Mouse (Mus musculus): ENCODE data around the gene Nfe2l2.

The Nfe2l2 gene

DNA sequence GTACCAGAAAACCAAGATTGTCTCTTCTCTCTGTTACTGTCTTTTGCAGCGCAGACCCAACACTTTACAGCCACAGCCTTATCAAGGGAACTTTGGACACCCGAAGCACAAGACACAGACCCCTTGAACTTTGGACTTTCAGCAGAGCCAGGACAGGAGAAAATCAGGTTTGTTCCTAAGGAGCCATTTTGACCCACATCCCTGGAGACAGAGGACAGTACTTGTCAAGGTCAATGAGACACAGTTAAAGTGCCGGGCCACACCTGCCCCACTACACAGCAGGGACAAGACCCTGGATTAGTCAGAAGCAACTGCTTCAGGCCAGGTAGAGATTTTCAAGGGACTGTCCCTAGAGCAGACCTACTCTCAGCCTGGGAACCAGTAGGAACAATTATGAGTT lies 7.2 kb downstream of the Nfe2l2 start:
- POLR2A ChIA-PET, result interaction anchor here in 3 of 4 experiments (0.7 to 18.1 kb wide), 11 partner anchors 7 to 172 kb away, joined by 3 to 628 read pairs (median 6); partner anchors contain the start of genes Nfe2l2 (in 2 of the 3) and Hnrnpa3 (in 1 of the 3)
- CTCF ChIA-PET, result no interaction called here

DNA sequence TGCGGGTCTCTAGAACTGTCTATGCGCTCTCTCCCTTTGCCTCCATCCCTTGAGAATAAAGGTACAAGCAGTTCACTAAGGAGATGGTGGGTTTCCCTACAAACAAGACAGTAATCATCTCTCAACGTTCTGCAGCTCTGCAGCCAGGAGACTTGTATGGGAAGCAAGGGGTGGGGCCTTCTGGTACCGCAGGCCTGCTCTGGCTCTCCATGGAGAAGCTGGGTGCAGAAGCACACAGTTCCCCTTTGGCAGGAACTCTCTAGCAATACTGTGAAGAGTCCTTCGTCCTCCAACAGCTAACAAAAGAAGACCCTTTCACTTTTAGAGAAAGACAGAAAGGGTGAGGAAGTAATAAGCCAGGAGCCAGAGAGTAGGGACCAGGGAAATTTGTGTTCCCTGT lies 8.1 kb downstream of the Nfe2l2 start:
- POLR2A ChIA-PET, result interaction anchor here (0.6 to 18.1 kb wide), 40 partner anchors 8 to 654 kb away, joined by 3 to 628 read pairs (median 5); partner anchors contain the start of genes Nfe2l2 (in 4 of the 4) and Hnrnpa3 (in 2 of the 4)

DNA sequence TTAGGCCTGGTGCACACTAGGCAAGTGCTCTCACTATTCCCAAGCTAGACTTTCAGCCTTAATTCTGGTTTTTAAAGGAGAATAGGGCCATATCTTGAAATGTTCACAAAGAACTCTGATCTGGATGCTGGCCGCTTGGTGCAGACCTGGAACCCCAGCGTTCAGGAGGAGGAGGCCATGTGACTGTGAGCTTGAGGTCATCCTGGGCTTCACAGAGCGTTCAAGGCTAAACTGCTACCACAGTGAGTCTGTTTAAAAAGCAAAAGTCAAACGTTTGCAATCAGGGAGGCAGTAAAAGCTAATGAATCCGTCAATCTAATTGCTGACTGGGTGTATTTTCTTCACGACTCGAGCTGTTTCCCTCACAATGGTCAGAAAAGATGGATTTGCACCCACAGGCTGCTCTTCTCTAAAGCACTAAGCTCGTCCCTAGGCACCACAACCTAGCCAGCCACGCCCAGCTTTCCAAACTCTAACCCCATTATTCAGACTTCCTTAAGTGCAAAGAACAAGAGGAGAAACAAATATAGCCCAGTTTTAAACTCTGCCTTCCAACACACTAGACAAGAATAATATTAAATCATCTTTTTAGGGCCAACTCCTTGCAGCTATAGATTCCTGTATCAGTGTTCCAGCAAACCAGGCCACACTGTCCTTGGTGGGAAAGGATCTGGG lies 8.6 kb downstream of the Nfe2l2 start:
- POLR2A ChIA-PET, result interaction anchor here (0.6 to 18.1 kb wide), 42 partner anchors 8 to 653 kb away, joined by 3 to 628 read pairs (median 5); partner anchors contain the start of genes Nfe2l2 (in 4 of the 4) and Hnrnpa3 (in 2 of the 4)

More for the DNA sequence above, 8.1 kb downstream of the Nfe2l2 start:
- CTCF ChIA-PET, result interaction anchor here in 1 of 4 experiments (0.6 kb wide), 1 partner anchor 16 kb away, joined by 3 read pairs; no protein-coding TSS in a partner anchor

DNA sequence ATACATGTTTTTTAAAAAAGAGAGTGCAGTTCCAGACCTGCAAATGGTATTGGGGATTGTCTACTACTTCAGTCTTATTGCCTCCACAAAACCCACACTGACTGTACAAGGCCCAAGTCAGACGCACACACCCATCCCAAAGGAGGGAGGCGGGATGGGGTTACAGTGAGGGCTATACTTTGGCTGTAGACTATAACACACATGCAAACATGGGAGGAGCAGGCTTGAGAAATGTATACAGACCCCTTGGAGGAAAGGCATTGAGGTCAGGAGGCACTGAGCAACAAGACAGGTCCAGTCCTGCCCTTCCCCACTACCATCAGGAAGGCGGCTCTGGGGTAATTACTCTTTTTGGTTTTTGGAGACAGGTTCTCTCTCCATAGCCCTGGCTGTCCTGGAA lies 9.5 kb downstream of the Nfe2l2 start:
- ChIA-PET POLR2A (interaction anchor here in 3 of 4 experiments (1.2 to 18.1 kb wide), 16 partner anchors 7 to 92 kb away, joined by 3 to 628 read pairs (median 12); partner anchors contain the start of genes Nfe2l2 (in 2 of the 3) and Hnrnpa3 (in 1 of the 3)), CTCF (interaction anchor here in 1 of 4 experiments (1.2 kb wide), 1 partner anchor 14 kb away, joined by 3 read pairs; no protein-coding TSS in a partner anchor)

More for the DNA sequence above, 8.6 kb downstream of the Nfe2l2 start:
- CTCF ChIA-PET, result interaction anchor here in 2 of 4 experiments (0.6 to 1.2 kb wide), 3 partner anchors 15 to 365 kb away, joined by 3 read pairs; no protein-coding TSS in a partner anchor

DNA sequence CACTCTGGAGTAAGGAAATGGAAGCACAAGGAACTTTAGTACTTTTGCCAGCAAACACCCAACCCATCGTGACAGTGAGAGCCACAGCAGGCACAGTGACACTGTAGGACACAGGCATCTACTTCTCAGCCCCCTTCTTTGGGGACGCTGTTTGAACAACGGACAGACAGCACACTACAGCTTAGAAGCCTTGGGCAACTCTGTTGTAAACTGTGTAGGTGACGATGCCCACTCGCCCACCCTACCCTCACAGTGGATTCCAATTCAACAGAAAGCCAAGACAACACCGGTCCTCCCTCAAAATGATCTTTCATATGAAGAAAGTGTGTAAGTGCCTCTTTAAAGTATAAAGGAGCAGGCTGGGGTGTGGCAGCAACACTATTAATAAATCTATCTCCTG lies 12.1 kb downstream of the Nfe2l2 start:
- ChIA-PET POLR2A (interaction anchor here in 3 of 4 experiments (0.5 to 18.1 kb wide), 18 partner anchors 9 to 1778 kb away, joined by 3 to 628 read pairs (median 5); partner anchors contain the start of genes Nfe2l2 (in 3 of the 3) and Hnrnpa3 (in 1 of the 3)), CTCF (interaction anchor here in 2 of 4 experiments (0.6 to 1.2 kb wide), 2 partner anchors 11 to 12 kb away, joined by 4 to 5 read pairs; partner anchors contain the start of gene Nfe2l2 (in 1 of the 2))

DNA sequence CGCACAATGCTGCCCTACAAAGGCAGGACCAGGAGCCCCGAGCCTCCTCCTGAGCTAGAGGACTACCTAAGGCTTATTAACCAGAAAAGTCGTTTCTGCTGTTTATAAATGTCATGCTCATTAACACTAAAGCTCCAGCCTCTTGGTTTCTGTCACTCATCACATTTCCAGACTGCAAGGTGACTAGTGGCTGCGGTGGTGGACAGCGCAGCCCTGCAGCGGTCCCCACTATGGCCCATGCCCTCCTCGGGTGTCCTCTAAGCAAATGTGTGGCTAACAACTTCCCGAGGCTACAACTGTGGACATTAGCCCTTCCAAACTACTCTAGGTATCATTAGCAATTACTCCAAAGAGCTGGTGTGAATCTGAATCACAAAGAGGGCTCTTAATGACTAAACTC lies 13.1 kb downstream of the Nfe2l2 start:
- POLR2A ChIA-PET, result interaction anchor here in 3 of 4 experiments (0.8 to 18.1 kb wide), 16 partner anchors 8 to 77 kb away, joined by 3 to 628 read pairs (median 5); partner anchors contain the start of genes Nfe2l2 (in 3 of the 3) and Hnrnpa3 (in 2 of the 3)
- CTCF ChIA-PET, result interaction anchor here in 1 of 4 experiments (1.2 kb wide), 1 partner anchor 10 kb away, joined by 5 read pairs; no protein-coding TSS in a partner anchor

DNA sequence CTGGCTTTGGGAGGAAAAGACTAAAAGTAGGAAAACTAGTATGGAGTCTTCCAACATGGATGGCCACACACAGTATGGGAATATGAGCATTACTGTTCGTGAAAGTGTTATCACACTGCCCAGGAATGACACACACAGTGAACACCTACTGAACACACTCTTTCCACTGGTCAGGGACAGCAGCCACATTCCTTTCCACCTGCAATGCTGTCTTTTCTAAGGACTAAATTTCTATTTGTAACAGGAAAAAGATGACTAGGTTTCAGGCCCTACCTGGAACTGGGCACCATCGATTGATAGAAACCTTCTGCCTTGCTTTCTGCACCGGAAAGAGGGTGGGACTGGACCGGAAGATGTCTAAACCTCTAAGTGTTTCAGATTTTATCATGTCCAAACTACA lies 13.8 kb downstream of the Nfe2l2 start:
- ChIA-PET CTCF (interaction anchor here in 2 of 4 experiments (0.6 to 1.6 kb wide), 2 partner anchors 14 to 56 kb away, joined by 4 read pairs; partner anchors contain the start of gene Nfe2l2 (in 1 of the 2)), POLR2A (interaction anchor here (0.7 to 18.1 kb wide), 14 partner anchors 8 to 82 kb away, joined by 4 to 628 read pairs (median 12); partner anchors contain the start of genes Nfe2l2 (in 3 of the 4) and Hnrnpa3 (in 2 of the 4))

DNA sequence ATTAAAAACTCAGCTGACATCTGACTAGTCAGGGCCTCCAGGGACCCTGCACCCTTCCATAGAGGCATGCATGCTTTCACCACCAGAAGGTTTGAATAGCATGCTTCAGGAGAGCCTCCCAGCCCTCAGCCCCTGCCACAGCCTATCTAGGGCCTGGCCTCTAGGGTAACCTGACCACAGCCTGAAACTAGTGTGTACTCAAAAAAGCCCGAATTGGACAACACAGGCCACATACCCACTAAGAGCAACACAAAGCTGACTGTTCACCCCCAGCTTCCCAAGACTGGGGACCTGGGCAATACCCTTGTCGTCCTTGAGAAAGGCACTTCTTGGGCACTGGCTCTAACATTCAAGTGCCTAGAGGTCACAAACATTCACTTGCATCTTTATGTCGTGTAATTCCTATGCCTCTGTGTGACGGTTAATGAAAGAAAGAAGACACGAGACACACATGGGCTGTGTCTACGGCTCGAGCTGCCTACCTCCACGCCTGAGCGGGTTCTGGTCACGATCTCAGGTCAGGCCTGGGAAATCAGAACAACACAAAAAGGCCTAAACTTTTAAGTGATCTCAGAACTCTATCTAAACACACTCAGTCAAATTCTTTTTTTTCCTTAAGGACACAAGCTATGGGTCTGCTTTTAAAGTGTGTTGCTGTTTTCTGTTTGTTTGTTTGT lies 14.8 kb downstream of the Nfe2l2 start:
- POLR2A ChIA-PET, result interaction anchor here (0.7 to 7.9 kb wide), 26 partner anchors 8 to 274 kb away, joined by 3 to 243 read pairs (median 8); partner anchors contain the start of genes Nfe2l2 (in 3 of the 4) and Hnrnpa3 (in 2 of the 4)
- CTCF ChIA-PET, result interaction anchor here in 2 of 4 experiments (0.6 to 1.6 kb wide), 3 partner anchors 15 to 299 kb away, joined by 3 to 13 read pairs (median 4); partner anchors contain the start of gene Nfe2l2 (in 1 of the 2)

DNA sequence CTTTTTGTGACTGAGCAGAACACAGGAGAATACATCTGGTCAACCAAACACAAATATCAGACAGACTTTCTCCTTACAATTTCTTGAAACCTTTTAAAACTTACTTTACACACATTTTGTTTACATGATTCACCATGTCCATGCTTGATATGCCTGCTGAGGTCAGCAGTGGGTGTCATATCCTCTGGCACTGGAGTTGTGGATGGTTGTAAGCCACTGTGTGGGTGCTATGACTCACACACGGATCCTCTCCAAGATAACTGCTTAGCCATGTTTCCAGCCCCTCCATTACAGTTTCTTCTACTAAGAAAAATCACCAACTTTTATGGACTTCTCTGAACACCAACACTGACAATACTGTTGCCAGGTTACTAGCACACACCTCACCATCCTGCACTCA lies 15.5 kb downstream of the Nfe2l2 start:
- ChIA-PET POLR2A (interaction anchor here in 3 of 4 experiments (0.8 to 7.9 kb wide), 29 partner anchors 7 to 275 kb away, joined by 3 to 243 read pairs (median 10); partner anchors contain the start of genes Nfe2l2 (in 3 of the 3) and Hnrnpa3 (in 2 of the 3)), CTCF (interaction anchor here in 1 of 4 experiments (0.6 to 0.7 kb wide), 2 partner anchors 16 to 300 kb away, joined by 3 to 13 read pairs; no protein-coding TSS in a partner anchor)

DNA sequence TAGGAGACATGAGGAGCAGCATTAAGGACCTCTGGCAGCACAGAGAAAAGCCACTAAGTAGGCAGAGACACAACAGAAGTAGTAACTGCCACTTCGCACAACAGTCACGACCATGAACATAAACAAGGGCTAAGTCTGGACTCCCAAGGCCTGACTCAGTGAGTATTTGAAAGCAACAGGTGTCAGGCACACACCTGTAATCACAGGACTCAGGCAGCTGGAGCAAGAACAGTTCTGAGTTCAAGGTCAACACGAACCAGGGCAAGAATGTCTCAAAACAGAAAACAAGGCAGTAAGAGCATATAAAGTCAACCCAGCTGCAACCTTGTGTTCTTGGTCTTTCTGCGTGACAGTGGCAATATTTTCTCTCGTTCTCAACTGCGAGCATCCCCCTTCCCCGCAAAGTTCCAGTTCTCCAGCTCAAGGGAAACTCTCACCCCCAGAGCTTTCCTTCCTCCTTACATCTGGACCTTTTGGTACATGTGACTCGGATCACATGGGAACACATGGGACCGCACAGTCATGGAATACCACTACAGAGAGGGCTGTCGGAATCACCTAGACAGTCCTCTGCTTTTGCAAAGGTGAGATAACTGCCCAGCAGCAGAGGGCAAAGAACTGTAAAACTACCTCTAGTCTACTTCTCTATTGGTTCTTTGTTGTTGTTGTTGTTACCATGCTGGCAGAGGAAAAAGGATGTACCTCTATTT lies 17.2 kb downstream of the Nfe2l2 start:
- ChIA-PET POLR2A (interaction anchor here (0.6 to 7.9 kb wide), 39 partner anchors 8 to 187 kb away, joined by 3 to 243 read pairs (median 6); partner anchors contain the start of genes Hnrnpa3 (in 3 of the 4) and Nfe2l2 (in 3 of the 4)), CTCF (interaction anchor here in 2 of 4 experiments (1.0 to 1.4 kb wide), 2 partner anchors 17 to 65 kb away, joined by 3 to 4 read pairs; partner anchors contain the start of gene Nfe2l2 (in 1 of the 2))

DNA sequence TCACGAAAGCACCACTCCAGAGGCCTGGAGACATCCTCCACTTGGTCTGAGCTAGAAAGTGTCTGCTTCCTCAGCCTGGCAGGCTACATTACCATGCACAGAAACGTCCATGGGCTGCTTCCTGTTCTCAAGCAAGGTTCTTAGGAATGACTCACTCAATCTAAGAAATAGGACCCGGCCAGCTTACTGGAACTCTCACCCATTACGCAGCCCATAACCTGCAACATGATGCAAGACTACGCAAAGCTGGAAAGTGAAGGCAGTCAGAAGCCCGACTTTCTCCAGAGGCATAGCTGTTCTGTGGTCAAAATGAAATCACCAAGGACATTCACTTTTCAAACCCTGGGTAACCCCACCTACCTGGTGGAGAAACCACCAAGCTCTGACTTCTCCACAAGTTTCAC lies 19.0 kb downstream of the Nfe2l2 start:
- ChIA-PET POLR2A (interaction anchor here (0.7 to 17.6 kb wide), 35 partner anchors 11 to 292 kb away, joined by 3 to 628 read pairs (median 6); partner anchors contain the start of genes Hnrnpa3 (in 3 of the 4) and Nfe2l2 (in 3 of the 4)), CTCF (interaction anchor here in 1 of 4 experiments (0.5 kb wide), 1 partner anchor 91 kb away, joined by 3 read pairs; no protein-coding TSS in a partner anchor)

DNA sequence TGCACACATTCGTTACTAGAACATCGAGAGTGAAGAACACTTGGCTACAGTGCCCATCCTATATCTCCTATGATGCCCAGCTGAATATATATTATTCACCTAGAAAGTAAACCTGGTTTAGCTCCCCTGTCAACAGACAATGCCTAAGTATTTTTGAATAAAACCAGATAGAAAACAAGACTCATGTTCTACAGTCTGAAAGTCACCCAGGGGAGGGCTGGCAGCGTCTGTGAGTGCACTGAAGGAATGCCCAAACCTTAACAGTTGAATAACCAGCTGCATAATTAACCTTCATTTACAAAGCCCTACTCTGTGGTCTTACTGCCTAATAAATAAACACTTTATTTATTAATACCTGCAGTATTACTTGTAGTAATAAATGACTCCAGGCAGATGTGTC lies 19.9 kb downstream of the Nfe2l2 start:
- CTCF ChIA-PET, result interaction anchor here in 2 of 4 experiments (0.6 to 2.4 kb wide), 2 partner anchors 12 to 304 kb away, joined by 4 to 7 read pairs; no protein-coding TSS in a partner anchor
- POLR2A ChIA-PET, result interaction anchor here (0.6 to 17.6 kb wide), 56 partner anchors 9 to 528 kb away, joined by 3 to 628 read pairs (median 8); partner anchors contain the start of genes Hnrnpa3 (in 3 of the 4), Nfe2l2 (in 3 of the 4) and Agps (in 1 of the 4)

DNA sequence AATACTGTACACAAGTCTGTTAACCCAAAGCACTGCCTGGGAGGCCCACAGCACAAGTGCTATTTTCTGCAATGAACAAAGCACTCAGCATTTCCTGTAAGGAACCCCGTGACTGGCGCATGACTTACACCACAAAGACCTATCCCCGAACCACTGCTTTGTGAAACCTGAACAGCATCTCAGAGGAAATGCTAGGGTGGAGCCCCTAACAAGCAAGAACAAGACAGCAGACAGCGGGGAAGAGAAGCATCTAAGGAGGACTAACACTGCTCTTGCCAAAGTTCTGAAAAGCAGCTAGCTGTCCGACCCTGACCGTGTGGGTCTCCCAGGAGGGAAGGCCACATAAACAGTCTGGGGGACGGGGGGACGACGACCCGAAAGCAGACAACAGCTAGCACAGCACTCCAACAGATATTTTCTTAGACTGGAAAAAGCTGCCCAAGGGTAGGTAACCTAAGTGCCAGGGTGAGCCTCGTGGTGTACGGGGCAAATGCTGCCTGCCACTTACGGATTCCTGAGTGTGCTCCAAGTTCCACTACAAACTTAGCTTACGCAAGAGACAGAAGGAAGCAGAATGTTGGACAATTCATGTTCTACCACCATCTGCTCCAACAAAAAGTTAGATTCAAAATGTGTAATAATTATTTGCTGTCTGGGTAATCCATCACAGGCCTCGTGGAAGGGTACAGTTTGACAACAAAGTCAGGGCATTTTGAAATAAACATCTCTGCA lies 21.3 kb downstream of the Nfe2l2 start:
- CTCF ChIA-PET, result interaction anchor here in 3 of 4 experiments (0.7 to 2.4 kb wide), 6 partner anchors 10 to 140 kb away, joined by 3 to 4 read pairs (median 4); no protein-coding TSS in a partner anchor

DNA sequence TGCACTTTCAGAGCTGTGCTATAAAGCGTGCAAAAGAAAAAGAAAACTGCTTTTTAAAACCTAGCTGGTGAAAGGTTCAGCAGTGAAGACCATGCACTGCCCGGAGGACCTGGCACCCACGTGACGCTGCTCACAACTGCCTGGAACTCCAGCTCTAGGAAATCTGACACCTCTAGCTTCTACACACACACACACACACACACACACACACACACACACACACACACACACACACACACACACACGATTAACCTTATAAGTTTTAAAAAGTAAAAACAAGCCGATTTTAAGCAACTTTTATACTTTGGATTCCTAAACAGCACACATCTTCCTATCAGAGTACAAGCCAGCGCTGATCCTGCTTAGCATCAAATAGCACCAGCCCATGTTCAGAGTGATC lies 23.0 kb downstream of the Nfe2l2 start:
- CTCF ChIA-PET, result interaction anchor here in 1 of 4 experiments (0.7 to 1.5 kb wide), 2 partner anchors 10 to 309 kb away, joined by 5 to 9 read pairs; no protein-coding TSS in a partner anchor
- POLR2A ChIA-PET, result interaction anchor here in 3 of 4 experiments (0.6 to 17.6 kb wide), 37 partner anchors 8 to 193 kb away, joined by 3 to 628 read pairs (median 7); partner anchors contain the start of genes Hnrnpa3 (in 3 of the 3) and Nfe2l2 (in 3 of the 3)

More for the DNA sequence above, 21.3 kb downstream of the Nfe2l2 start:
- POLR2A ChIA-PET, result interaction anchor here (0.6 to 17.6 kb wide), 76 partner anchors 8 to 437 kb away, joined by 3 to 628 read pairs (median 6); partner anchors contain the start of genes Hnrnpa3 (in 4 of the 4), Nfe2l2 (in 3 of the 4) and Agps (in 1 of the 4)

DNA sequence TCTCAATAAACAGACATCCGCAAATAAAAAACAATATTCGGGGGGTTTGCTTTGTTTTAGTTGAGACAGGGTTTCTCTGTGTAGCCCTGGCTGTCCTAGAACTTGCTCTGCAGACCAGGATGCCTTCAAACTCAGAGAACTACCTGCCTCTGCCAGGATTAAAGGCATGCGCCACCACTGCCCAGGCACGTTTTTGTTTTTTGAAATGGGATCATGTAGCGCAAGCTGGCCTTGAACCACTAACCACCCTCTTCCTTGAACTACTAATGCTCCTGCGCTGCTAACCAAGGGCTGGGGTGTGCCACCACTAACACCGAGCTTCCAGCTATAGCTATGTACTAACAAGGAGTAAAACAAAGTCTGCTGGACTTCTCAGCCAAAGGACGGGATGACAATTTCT lies 24.5 kb downstream of the Nfe2l2 start:
- CTCF ChIA-PET, result interaction anchor here in 1 of 4 experiments (1.1 kb wide), 1 partner anchor 16 kb away, joined by 3 read pairs; no protein-coding TSS in a partner anchor
- POLR2A ChIA-PET, result interaction anchor here in 3 of 4 experiments (0.8 to 17.6 kb wide), 25 partner anchors 7 to 107 kb away, joined by 3 to 628 read pairs (median 8); partner anchors contain the start of genes Hnrnpa3 (in 3 of the 3) and Nfe2l2 (in 3 of the 3)

Data from embryonic stem cell, embryonic (primary cell).